Mouse (Mus musculus) thymus, adult 2 months (tissue): ENCODE measurements at regions not wholly inside any gene's neighbourhood (a gene's known extent, or its start where the extent isn't known, plus 50 kb on each side); places are given as distances from the start of the nearest gene placed in this dataset.

ENCODE experiments used
- DNase-seq: peaks from one replicate; pipeline ENCODE4 v3.0.0; 2021
- H3K27ac ChIP-seq: fragments of 200-500 bp; 2 replicates; pipeline ENCODE4 v1.5.1; 2012; ENCODE audit warnings: low read length, control low read depth; ENCODE audit not compliant: control insufficient read depth, insufficient read depth
- H3K27me3 ChIP-seq: fragments of 200-500 bp; 2 replicates; pipeline ENCODE4 v1.6.1; 2012; ENCODE audit warnings: mild to moderate bottlenecking, low read length, moderate library complexity, mixed read lengths; ENCODE audit not compliant: control insufficient read depth, insufficient read depth
- H3K36me3 ChIP-seq: fragments of 200-500 bp; 2 replicates; pipeline ENCODE4 v1.6.1; 2012; ENCODE audit warnings: mild to moderate bottlenecking, low read length, moderate library complexity; ENCODE audit not compliant: control insufficient read depth, insufficient read depth
- H3K4me1 ChIP-seq: fragments of 200-500 bp; replicated peaks from 2 replicates; pipeline ENCODE4 v1.6.1; 2012; ENCODE audit warnings: low read length; ENCODE audit not compliant: control insufficient read depth, insufficient read depth
- H3K4me3 ChIP-seq: fragments of 200-500 bp; 2 replicates; pipeline ENCODE4 v1.5.1; 2012; ENCODE audit warnings: mild to moderate bottlenecking, low read length, control low read depth, moderate library complexity; ENCODE audit not compliant: control insufficient read depth, insufficient read depth
- CTCF ChIP-seq: fragments of 200-500 bp; IDR thresholded peaks from 2 replicates; pipeline ENCODE4 v1.5.1; 2012; ENCODE audit warnings: mild to moderate bottlenecking, control low read depth, low read length, moderate library complexity, borderline replicate concordance; ENCODE audit not compliant: control insufficient read depth, poor library complexity, insufficient read depth; ENCODE audit errors: extremely low read depth
- POLR2A ChIP-seq: fragments of 200-500 bp; IDR thresholded peaks from 2 replicates; pipeline ENCODE4 v1.6.1; 2012; ENCODE audit warnings: mild to moderate bottlenecking, low read length, control low read depth, moderate library complexity; ENCODE audit not compliant: control insufficient read depth, poor library complexity, insufficient read depth; ENCODE audit errors: extremely low read depth
- WGBS: fragments of 180-500 bp; shearing (Covaris S2); methylation state at CpG from one replicate; pipeline ENCODE4 v1.1.7; 2018; 5-methylcytosine and 5-hydroxymethylcytosine counted together

- H3K27me3 ChIP-seq: no peaks in the 10 kb centered on the region
- WGBS: 84% methylated on average over 3 of the region's 3 CpGs
- TF ChIP-seq CTCF (no peak), POLR2A (no peak)
Measured at GRCm38 (mm10) chr16:95203026-95203425, 54.3 kb upstream of the Kcnj15 start.

GRCm38 (mm10) chr16:95203790-95204189 is 53.6 kb upstream of the Kcnj15 start:
- no peak overlapping the region for H3K4me3 ChIP-seq
- no peak overlapping the region for H3K27ac ChIP-seq
- no peaks in the 10 kb centered on the region for H3K27me3 ChIP-seq
- H3K4me1 ChIP-seq: peaks cover 2% of the 10 kb centered on the region; the same call in 1 of the 2 replicates
- TF ChIP-seq POLR2A (no peak), CTCF (no peak)
- H3K36me3 ChIP-seq: no peaks in the 10 kb centered on the region
- no peak for DNase-seq
- 91% methylated on average over 3 of the region's 3 CpGs for WGBS

More at GRCm38 (mm10) chr16:95203026-95203425, 54.3 kb upstream of the Kcnj15 start:
- DNase-seq: no peak
- Histone ChIP-seq H3K4me1 (peaks cover 7% of the 10 kb centered on the region), H3K4me3 (no peak overlapping the region), H3K27ac (no peak overlapping the region), H3K36me3 (no peaks in the 10 kb centered on the region)

- TF ChIP-seq CTCF (no peak), POLR2A (no peak)
- DNase-seq: no peak
- H3K4me1 ChIP-seq: no peaks in the 10 kb centered on the region
- no peak overlapping the region for H3K27ac ChIP-seq
- WGBS: 94% methylated on average over 6 of the region's 6 CpGs
- H3K27me3 ChIP-seq: no peaks in the 10 kb centered on the region
- no peaks in the 10 kb centered on the region for H3K36me3 ChIP-seq
- H3K4me3 ChIP-seq: no peak overlapping the region
Measured at GRCm38 (mm10) chr16:95204507-95204906, 52.9 kb upstream of the Kcnj15 start.

- no peaks in the 10 kb centered on the region for H3K36me3 ChIP-seq
- H3K4me3 ChIP-seq: no peak overlapping the region
- 98% methylated on average over 5 of the region's 5 CpGs for WGBS
Measured at GRCm38 (mm10) chr16:95206445-95206844, 50.9 kb upstream of the Kcnj15 start.

GRCm38 (mm10) chr16:95207547-95207946 is 49.8 kb upstream of the Kcnj15 start:
- H3K4me1 ChIP-seq: no peaks in the 10 kb centered on the region
- no peaks in the 10 kb centered on the region for H3K36me3 ChIP-seq
- TF ChIP-seq CTCF: no peak
- no peak for TF ChIP-seq POLR2A
- no peak overlapping the region for H3K4me3 ChIP-seq
- no peak overlapping the region for H3K27ac ChIP-seq
- no peak for DNase-seq
- WGBS: 40% methylated on average over 6 of the region's 6 CpGs
- no peaks in the 10 kb centered on the region for H3K27me3 ChIP-seq

More at GRCm38 (mm10) chr16:95206445-95206844, 50.9 kb upstream of the Kcnj15 start:
- no peak for DNase-seq
- Histone ChIP-seq H3K27me3 (no peaks in the 10 kb centered on the region), H3K27ac (no peak overlapping the region), H3K4me1 (no peaks in the 10 kb centered on the region)
- no peak for TF ChIP-seq CTCF
- TF ChIP-seq POLR2A: no peak
